Mouse (Mus musculus): ENCODE results near the gene Tns2. TPM values are rescaled to one million over a fixed set of nuclear protein-coding genes. Genes with fewer than 3 reads are reported as not detected.

Gene Tns2
- 1.8 TPM for polyA plus RNA-seq (2017; shearing (Covaris generic))

DNA sequence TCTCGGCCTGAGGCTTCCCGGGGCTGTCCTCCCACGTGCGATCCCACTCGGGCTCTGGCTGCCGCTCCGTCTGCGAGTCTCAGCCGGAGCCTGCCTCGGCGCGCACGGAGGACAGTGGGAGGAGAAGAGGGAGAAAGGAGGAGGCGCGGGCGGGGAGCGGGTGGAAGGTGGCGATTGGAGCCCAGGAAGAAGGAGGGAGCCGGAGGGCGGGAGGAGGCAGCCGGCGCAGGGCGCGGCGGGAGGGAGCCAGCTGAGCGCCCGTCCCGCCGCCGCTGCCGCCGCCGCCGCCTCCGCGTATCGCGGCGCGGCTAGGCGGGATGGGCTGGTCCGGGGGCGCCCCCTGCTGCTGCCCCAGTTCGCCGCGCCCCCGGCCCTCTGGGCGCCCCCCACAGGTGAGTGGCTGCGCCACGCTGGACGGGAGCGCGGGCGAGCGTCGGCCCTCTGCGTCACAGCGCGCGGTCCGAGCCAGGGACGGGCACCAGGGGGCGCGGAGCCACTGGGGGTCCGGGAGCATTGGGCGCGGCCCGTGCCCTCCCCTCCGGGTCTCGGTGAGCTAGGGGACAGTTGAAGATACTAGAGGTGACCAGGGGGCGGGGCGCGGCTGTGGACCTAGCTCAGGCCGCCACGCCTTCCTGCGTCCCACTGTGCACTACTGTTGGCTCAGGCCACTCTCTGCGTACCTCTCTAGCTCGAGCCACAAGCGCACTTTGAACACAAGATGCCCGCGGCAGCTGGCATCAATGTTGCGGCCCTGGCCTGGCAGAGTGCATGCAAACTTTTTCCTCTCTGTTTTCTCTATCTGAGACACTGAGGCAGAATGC lies at the start of gene Tns2:
Gene Tns2 (plus strand): TSS at position 253 of the 821 bp plus-strand sequence.

DNA sequence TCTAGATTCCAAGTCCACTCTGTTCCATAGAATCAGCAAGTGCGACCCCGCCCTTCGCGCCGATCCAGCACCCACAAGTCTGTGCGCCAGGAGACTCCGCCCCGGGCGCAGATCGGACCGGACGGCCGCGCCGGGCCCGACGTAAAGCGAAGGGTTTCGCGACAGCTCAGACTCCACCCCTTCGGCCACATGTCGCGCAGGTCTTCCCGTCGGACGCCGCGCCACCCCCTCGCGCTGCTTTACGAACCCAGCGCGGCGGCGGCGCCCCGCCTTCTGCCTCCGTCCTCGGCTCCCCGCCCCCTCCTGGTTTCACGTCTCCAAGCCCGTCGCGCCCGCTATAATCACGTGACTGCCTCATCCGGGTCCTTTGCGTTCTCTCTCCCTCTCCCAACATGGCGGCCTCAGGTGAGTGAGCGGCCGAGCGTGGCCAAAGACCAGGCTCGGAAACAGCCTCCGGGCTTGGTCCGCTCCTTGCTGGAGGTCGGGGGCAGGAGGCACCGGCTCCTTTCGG lies 26.6 kb upstream of the Tns2 start, which contains the start of gene Eif4b:
Gene Eif4b (plus strand): TSS at position 215 of the 511 bp plus-strand sequence.

DNA sequence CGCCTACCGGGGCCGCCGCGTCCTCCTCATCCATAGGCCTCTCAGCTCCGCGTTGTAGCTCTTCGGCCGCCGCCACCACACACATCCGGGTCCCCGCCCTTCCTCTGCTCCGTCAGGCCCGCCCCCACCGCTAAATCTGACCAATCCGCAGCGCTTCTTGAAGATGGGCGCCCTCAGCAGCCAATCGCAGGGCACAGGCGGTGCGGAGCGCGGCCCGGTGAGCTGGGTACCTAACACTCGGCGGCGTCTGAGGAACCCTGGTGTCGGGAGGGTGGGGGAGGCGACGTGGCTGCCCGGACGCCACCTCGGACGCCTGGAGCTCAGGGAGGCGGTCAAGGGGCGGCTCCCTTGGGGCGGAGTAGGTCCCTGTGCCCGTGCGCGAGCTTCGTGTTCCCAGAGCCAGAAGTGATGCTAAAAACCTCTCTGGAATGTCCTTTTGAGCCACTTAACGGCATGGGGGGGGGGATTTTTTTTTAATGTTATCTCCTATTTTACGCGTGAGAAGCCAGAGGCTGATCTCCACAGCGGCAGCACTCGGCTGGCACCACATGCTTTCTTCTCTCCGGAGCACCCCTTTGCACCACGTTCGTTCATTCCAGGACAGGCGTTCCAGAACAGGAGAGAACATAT lies 36.0 kb downstream of the Tns2 start, which contains the start of gene Spryd3:
Gene Spryd3 (minus strand): TSS at position 106 of the 630 bp plus-strand sequence.

DNA sequence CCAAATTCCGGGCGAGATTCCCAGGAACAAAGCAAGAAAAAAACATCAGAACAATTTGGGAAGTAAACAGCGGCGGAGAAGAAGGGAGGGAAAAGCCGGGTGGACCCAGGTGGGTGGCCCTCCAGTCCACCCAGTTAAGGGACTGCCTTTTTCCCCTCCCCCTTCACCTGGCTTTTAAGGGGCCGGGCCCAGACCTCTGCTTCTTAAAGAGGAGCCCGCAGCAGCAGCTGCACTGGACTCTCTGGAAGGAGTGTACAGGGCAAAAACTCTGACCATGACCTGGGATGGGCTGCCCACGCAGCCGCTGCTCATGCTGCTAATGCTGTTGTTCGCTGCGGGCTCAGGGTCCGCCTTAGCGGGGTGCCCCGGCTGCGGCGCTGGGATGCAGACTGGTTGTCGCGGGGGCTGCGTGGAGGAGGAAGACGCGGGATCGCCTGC lies 44.1 kb downstream of the Tns2 start, which contains the start of gene Igfbp6:
Gene Igfbp6 (plus strand): TSS at position 89 of the 438 bp plus-strand sequence.

DNA sequence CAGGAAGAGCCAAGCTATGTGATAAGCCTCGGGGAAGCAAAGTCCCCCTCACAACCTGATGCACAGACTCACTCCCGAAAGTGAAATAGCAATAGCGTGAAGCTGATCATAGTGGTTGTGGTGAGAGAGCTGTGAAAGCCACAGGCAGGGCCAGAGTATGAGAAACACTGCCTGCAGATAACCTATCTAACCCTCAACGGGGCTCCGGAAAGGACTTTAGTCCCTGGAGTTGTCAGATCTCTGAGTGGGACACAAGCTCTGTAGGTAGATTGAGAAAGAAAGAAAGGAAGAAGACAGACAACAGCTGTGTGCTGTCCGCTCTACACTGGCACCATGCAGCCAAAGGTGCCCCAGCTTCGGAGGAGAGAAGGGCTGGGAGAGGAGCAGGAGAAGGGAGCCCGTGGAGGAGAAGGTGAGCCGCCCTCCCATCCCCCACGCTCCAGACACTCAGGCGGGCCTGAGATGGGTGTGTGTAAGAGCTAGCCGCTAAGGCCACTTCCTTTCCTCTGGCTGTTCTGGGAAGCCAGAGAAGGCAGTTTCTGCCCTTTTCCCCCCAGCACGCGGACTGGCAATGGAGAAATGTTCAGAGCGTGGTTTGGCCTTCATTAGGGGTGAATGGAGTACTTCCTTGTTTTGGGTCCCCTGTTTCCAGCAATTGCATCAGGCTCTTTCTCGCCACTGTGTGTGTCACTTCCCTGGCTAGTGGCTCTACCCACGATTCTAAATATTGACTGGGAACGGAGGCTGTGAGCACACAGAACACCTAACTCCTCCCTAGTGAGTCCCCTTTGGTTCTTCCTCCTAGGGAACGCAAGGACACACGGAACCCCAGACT lies 50.3 kb downstream of the Tns2 start, which contains the start of gene Soat2:
Gene Soat2 (plus strand): TSS at position 226 of the 835 bp plus-strand sequence.

Other genes starting within 250 kb of the Tns2 start
- not detected for gene Krt1, start 249.6 kb upstream of the Tns2 start, polyA plus RNA-seq (2017; shearing (Covaris generic))
- gene Krt77, start 230.7 kb upstream of the Tns2 start, polyA plus RNA-seq (2017; shearing (Covaris generic)) = not detected
- gene Krt76, start 207.5 kb upstream of the Tns2 start, polyA plus RNA-seq (2017; shearing (Covaris generic)) = not detected
- not detected for gene Krt4, start 175.7 kb upstream of the Tns2 start, polyA plus RNA-seq (2017; shearing (Covaris generic))
- gene Krt79, start 160.1 kb upstream of the Tns2 start, polyA plus RNA-seq (2017; shearing (Covaris generic)) = not detected
- not detected for gene Krt78, start 146.1 kb upstream of the Tns2 start, polyA plus RNA-seq (2017; shearing (Covaris generic))
- not detected for gene Krt8, start 95.9 kb upstream of the Tns2 start, polyA plus RNA-seq (2017; shearing (Covaris generic))
- 1.3 TPM for gene Krt18, start 72.2 kb upstream of the Tns2 start, polyA plus RNA-seq (2017; shearing (Covaris generic))
- gene Eif4b, start 26.6 kb upstream of the Tns2 start, polyA plus RNA-seq (2017; shearing (Covaris generic)) = 162 TPM
- gene Spryd3, start 35.8 kb downstream of the Tns2 start, polyA plus RNA-seq (2017; shearing (Covaris generic)) = 67.5 TPM
- 0.41 TPM for gene Igfbp6, start 43.9 kb downstream of the Tns2 start, polyA plus RNA-seq (2017; shearing (Covaris generic))
- 0.91 TPM for gene Soat2, start 50.1 kb downstream of the Tns2 start, polyA plus RNA-seq (2017; shearing (Covaris generic))
- gene Zfp740, start 102.8 kb downstream of the Tns2 start, polyA plus RNA-seq (2017; shearing (Covaris generic)) = 48.6 TPM
- 18.0 TPM for gene Csad, start 104.3 kb downstream of the Tns2 start, polyA plus RNA-seq (2017; shearing (Covaris generic))
- gene Itgb7, start 131.5 kb downstream of the Tns2 start, polyA plus RNA-seq (2017; shearing (Covaris generic)) = 649 TPM
- gene Rarg, start 157.1 kb downstream of the Tns2 start, polyA plus RNA-seq (2017; shearing (Covaris generic)) = 46.8 TPM
- gene Gm9918, start 170.2 kb downstream of the Tns2 start, polyA plus RNA-seq (2017; shearing (Covaris generic)) = not detected
- gene Mfsd5, start 179.0 kb downstream of the Tns2 start, polyA plus RNA-seq (2017; shearing (Covaris generic)) = 63.4 TPM
- 1.7 TPM for gene Espl1, start 195.9 kb downstream of the Tns2 start, polyA plus RNA-seq (2017; shearing (Covaris generic))
- gene Pfdn5, start 225.7 kb downstream of the Tns2 start, polyA plus RNA-seq (2017; shearing (Covaris generic)) = 684 TPM
- gene Myg1, start 231.3 kb downstream of the Tns2 start, polyA plus RNA-seq (2017; shearing (Covaris generic)) = 119 TPM